Mouse (Mus musculus) embryonic facial prominence, embryonic 12.5 days (tissue): Measurements from ENCODE around the gene Gm3453. TPM values are rescaled to one million over a fixed set of nuclear protein-coding genes. Genes with fewer than 3 reads are reported as not detected.
"Not testable (repeated sequence)": the region's sequence is repeated elsewhere in the genome, so short reads cannot be mapped to it uniquely, and the experiment has no call there.

Source experiments
- ATAC-seq: fragments of 200-750 bp; cut with Nextera tagmentation; 2 replicates; pipeline ENCODE4 v1.8.0; 2017; ENCODE audit not compliant: insufficient number of reproducible peaks, insufficient read depth, low FRiP score, low TSS enrichment
- H3K27ac ChIP-seq: fragments of 300-500 bp; sonication (generic); 2 replicates; pipeline ENCODE4 v1.5.1; 2016; ENCODE audit warnings: mild to moderate bottlenecking
- H3K27me3 ChIP-seq: fragments of 300-500 bp; sonication (generic); 2 replicates; pipeline ENCODE4 v1.6.1; 2016; ENCODE audit warnings: mild to moderate bottlenecking, moderate library complexity
- H3K36me3 ChIP-seq: fragments of 300-500 bp; sonication (generic); 2 replicates; pipeline ENCODE4 v1.6.1; 2016; ENCODE audit warnings: mild to moderate bottlenecking
- H3K4me1 ChIP-seq: fragments of 300-500 bp; sonication (generic); 2 replicates; pipeline ENCODE4 v1.6.1; 2016
- H3K4me2 ChIP-seq: fragments of 300-500 bp; sonication (generic); replicated peaks from 2 replicates; pipeline ENCODE4 v1.6.1; 2016; ENCODE audit warnings: mild to moderate bottlenecking, moderate library complexity
- H3K4me3 ChIP-seq: fragments of 300-500 bp; sonication (generic); 2 replicates; pipeline ENCODE4 v1.5.1; 2016; ENCODE audit warnings: mild to moderate bottlenecking
- H3K9ac ChIP-seq: fragments of 300-500 bp; sonication (generic); 2 replicates; pipeline ENCODE4 v1.6.1; 2016; ENCODE audit warnings: mild to moderate bottlenecking, moderate library complexity
- H3K9me3 ChIP-seq: fragments of 300-500 bp; sonication (generic); 2 replicates; pipeline ENCODE4 v1.6.1; 2016; ENCODE audit warnings: mild to moderate bottlenecking, moderate library complexity
- WGBS: fragments of 180-500 bp; shearing (Covaris S2); methylation state at CpG from one replicate; pipeline ENCODE4 v1.1.7; 2016; 5-methylcytosine and 5-hydroxymethylcytosine counted together
- polyA plus RNA-seq: library from polyadenylated mRNA; unstranded; fragments of >200 nt; fragmentation: Nextera tagmentation; extraction: Ambion mirVana; gene quantifications from 2 replicates; pipeline ENCODE4 v1.2.1, GENCODE M21; 2016

Gm3453 gene
- not detected in 2 replicates for polyA plus RNA-seq

GRCm38 (mm10) chr14:5979037-5979436, at the start of gene Gm3453:
Gene Gm3453 (minus strand): TSS chr14:5979137.
- H3K27ac ChIP-seq, H3K4me1 ChIP-seq, H3K27me3 ChIP-seq, H3K4me2 ChIP-seq, ATAC-seq, H3K9me3 ChIP-seq, H3K9ac ChIP-seq, H3K36me3 ChIP-seq, H3K4me3 ChIP-seq: not testable (repeated sequence)
- 67% methylated on average over 2 of the region's 2 CpGs for WGBS

DNA sequence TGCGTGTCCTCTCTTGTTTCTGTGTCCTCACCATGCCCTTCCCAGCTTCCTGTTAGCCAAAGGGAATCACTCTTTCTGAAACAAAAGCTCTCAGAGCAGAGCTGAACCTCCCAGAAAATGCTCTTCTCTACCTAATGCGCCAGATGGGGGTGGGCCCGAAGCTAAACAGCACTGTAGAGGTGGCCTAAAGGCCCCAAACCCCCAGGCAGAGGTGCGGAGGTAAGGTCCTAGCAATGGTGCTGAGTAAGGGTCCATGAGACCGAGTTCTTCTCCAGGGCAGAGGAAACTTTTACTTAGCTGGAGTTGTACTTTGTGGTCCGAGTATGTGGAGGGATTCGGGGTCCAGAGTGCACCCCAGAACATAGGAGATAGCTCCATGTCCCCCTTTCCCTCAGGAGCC, 8.2 kb upstream of the Gm3453 start:
- H3K4me3 ChIP-seq, H3K9ac ChIP-seq, H3K9me3 ChIP-seq, H3K27ac ChIP-seq, H3K36me3 ChIP-seq, H3K27me3 ChIP-seq, ATAC-seq, H3K4me2 ChIP-seq, H3K4me1 ChIP-seq: not testable (repeated sequence)
- WGBS: 81% methylated on average over 7 of the region's 7 CpGs

GRCm38 (mm10) chr14:5962441-5962840, 16.5 kb downstream of the Gm3453 start:
- WGBS: 16% methylated on average over 4 of the region's 4 CpGs
- not testable (repeated sequence) for H3K4me2 ChIP-seq, H3K4me3 ChIP-seq, H3K27me3 ChIP-seq, H3K4me1 ChIP-seq, H3K27ac ChIP-seq, H3K36me3 ChIP-seq, ATAC-seq, H3K9ac ChIP-seq, H3K9me3 ChIP-seq

GRCm38 (mm10) chr14:5961635-5962034, 17.3 kb downstream of the Gm3453 start, which contains the start of gene Gm3248:
Gene Gm3248 (minus strand): TSS chr14:5961745.
- H3K4me1 ChIP-seq, H3K27me3 ChIP-seq, H3K9me3 ChIP-seq, H3K36me3 ChIP-seq, ATAC-seq, H3K27ac ChIP-seq, H3K9ac ChIP-seq: not testable (repeated sequence)
- peak within 1 kb of the TSS; percentile 73 for H3K4me2 ChIP-seq
- H3K4me3 ChIP-seq: peak within 1 kb of the TSS; percentile 45
- 0% methylated on average over 22 of the region's 23 CpGs for WGBS

DNA sequence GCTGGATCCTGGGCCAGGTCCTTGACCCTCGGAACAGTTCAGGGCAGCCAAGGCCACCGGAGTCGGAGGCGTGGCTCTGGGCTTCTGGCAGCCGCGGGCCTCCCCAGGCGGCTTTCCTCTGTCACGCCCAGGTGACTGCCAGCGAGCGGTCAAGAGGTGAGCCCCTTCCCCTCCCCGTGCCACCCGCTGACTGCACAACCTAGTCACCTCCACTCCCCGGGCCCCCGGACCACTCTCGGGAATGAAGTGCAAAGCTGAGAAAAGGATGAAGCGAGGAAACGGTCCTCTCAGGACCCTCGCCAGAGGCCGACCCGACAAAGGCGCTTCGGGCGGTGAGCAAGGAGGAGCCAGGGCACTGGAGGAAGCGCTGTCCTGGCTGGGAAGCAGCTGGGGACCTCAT, 17.8 kb downstream of the Gm3453 start:
- H3K4me2 ChIP-seq: peak overlapping the region; percentile 73
- not testable (repeated sequence) for H3K9ac ChIP-seq, H3K27ac ChIP-seq, ATAC-seq, H3K27me3 ChIP-seq, H3K4me1 ChIP-seq, H3K36me3 ChIP-seq, H3K9me3 ChIP-seq
- 2% methylated on average over 23 of the region's 24 CpGs for WGBS
- H3K4me3 ChIP-seq: peak overlapping the region; percentile 45

- H3K9me3 ChIP-seq: not testable (repeated sequence)
- 3% methylated on average over 5 of the region's 10 CpGs for WGBS
These were observed 18.5 kb downstream of the Gm3453 start for GRCm38 (mm10) chr14:5960479-5960878.

DNA sequence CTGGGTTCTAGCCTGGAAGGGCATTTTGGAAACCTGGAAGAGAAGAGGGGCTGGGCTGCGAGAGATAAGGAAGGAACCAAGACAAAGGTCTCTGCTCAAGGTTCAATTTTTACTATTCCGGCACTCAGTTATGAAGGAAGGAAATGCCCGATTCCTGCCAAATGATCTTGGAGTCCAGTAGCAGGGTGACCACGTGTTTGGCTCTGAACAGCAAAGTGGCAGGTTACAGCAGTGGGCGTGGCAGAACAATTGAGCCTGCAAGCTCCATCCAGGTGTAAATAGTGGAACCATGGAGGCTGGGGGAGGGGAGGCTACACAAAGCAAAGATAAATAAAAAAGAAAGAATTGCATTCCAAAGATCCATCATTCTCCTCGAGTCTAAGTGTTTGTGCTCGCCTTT, 55.7 kb downstream of the Gm3453 start:
- 83% methylated on average over 7 of the region's 7 CpGs for WGBS
- H3K9me3 ChIP-seq, H3K4me3 ChIP-seq, ATAC-seq, H3K9ac ChIP-seq, H3K36me3 ChIP-seq, H3K4me2 ChIP-seq, H3K27ac ChIP-seq, H3K4me1 ChIP-seq, H3K27me3 ChIP-seq: not testable (repeated sequence)

More at GRCm38 (mm10) chr14:5960479-5960878, 18.5 kb downstream of the Gm3453 start:
- H3K4me2 ChIP-seq, H3K27ac ChIP-seq, H3K4me1 ChIP-seq, H3K27me3 ChIP-seq, ATAC-seq, H3K4me3 ChIP-seq, H3K9ac ChIP-seq, H3K36me3 ChIP-seq: not testable (repeated sequence)

Other genes starting within 250 kb of the Gm3453 start
- 0.28 TPM in 1 of 2 replicates, not detected in the other for gene Gm3373, start 237.6 kb downstream of the Gm3453 start, polyA plus RNA-seq
- gene Gm3383, start 171.2 kb downstream of the Gm3453 start, polyA plus RNA-seq: 0.64 and 1.2 TPM in 2 replicates
- gene Gm3424, start 148.8 kb downstream of the Gm3453 start, polyA plus RNA-seq: not detected in 2 replicates
- 0.26 TPM in 1 of 2 replicates, not detected in the other for gene Gm8237, start 98.8 kb downstream of the Gm3453 start, polyA plus RNA-seq
- gene Gm3248, start 17.4 kb downstream of the Gm3453 start, polyA plus RNA-seq: 0.52 and 0.56 TPM in 2 replicates
- not detected in 2 replicates for gene Gm6337, start 79.1 kb upstream of the Gm3453 start, polyA plus RNA-seq
- 1.8 TPM in 2 replicates for gene Gm8206, start 114.8 kb upstream of the Gm3453 start, polyA plus RNA-seq
- gene Gm3468, start 129.5 kb upstream of the Gm3453 start, polyA plus RNA-seq: 2.7 TPM in 2 replicates
- gene Gm3476, start 146.7 kb upstream of the Gm3453 start, polyA plus RNA-seq: not detected in 2 replicates
- gene Gm21560, start 240.2 kb upstream of the Gm3453 start, polyA plus RNA-seq: not detected in 2 replicates